Mouse (Mus musculus) forebrain, embryonic 13.5 days (tissue): ENCODE measurements around the gene Srsf10. TPM values are rescaled to one million over a fixed set of nuclear protein-coding genes. Genes with fewer than 3 reads are reported as not detected.

Source experiments
- ATAC-seq: fragments of 200-750 bp; cut with Nextera tagmentation; 2 replicates; pipeline ENCODE4 v1.8.0; 2017
- H3K27ac ChIP-seq: fragments of 300-500 bp; sonication (generic); 2 replicates; pipeline ENCODE4 v1.5.1; 2015; ENCODE audit warnings: inconsistent platforms, mild to moderate bottlenecking, moderate library complexity
- H3K27me3 ChIP-seq: fragments of 300-500 bp; sonication (generic); 2 replicates; pipeline ENCODE4 v1.6.1; 2015; ENCODE audit warnings: mild to moderate bottlenecking, inconsistent platforms
- H3K36me3 ChIP-seq: fragments of 300-500 bp; sonication (generic); 2 replicates; pipeline ENCODE4 v1.6.1; 2015; ENCODE audit warnings: mild to moderate bottlenecking, inconsistent platforms; ENCODE audit not compliant: poor library complexity, severe bottlenecking
- H3K4me1 ChIP-seq: fragments of 300-500 bp; sonication (generic); 2 replicates; pipeline ENCODE4 v1.6.1; 2015; ENCODE audit warnings: inconsistent platforms
- H3K4me2 ChIP-seq: fragments of 300-500 bp; sonication (generic); 2 replicates; pipeline ENCODE4 v1.6.1; 2015; ENCODE audit warnings: inconsistent platforms, mild to moderate bottlenecking, moderate library complexity
- H3K4me3 ChIP-seq: fragments of 300-500 bp; sonication (generic); 2 replicates; pipeline ENCODE4 v1.5.1; 2015; ENCODE audit warnings: mild to moderate bottlenecking, inconsistent platforms
- H3K9ac ChIP-seq: fragments of 300-500 bp; sonication (generic); 2 replicates; pipeline ENCODE4 v1.6.1; 2015; ENCODE audit warnings: mild to moderate bottlenecking, inconsistent platforms
- H3K9me3 ChIP-seq: fragments of 300-500 bp; sonication (generic); replicated peaks from 2 replicates; pipeline ENCODE4 v1.6.1; 2016; ENCODE audit warnings: inconsistent platforms
- WGBS: fragments of 180-500 bp; shearing (Covaris S2); methylation state at CpG from one replicate; pipeline ENCODE4 v1.1.7; 2015; 5-methylcytosine and 5-hydroxymethylcytosine counted together
- polyA plus RNA-seq: library from polyadenylated mRNA; unstranded; fragments of >200 nt; fragmentation: Nextera tagmentation; extraction: Ambion mirVana; gene quantifications from 2 replicates; pipeline ENCODE4 v1.2.1, GENCODE M21; 2015

The Srsf10 gene
- polyA plus RNA-seq, 1 experiment from 2014 or later = 341 TPM

- no peak overlapping the region for H3K27ac ChIP-seq
- H3K27me3 ChIP-seq = no peaks in the 10 kb centered on the region
- H3K9ac ChIP-seq = no peak overlapping the region
- 9% methylated on average over 4 of the region's 4 CpGs for WGBS
- H3K4me2 ChIP-seq = no peak overlapping the region
- no peaks in the 10 kb centered on the region for H3K4me1 ChIP-seq
- no peak overlapping the region for H3K4me3 ChIP-seq
- H3K9me3 ChIP-seq = no peaks in the 10 kb centered on the region
- H3K36me3 ChIP-seq = no peaks in the 10 kb centered on the region
- peak; percentile 75 for ATAC-seq
These were observed 34.3 kb downstream of the Srsf10 start for GRCm38 (mm10) chr4:135889884-135890283.

- Histone ChIP-seq H3K4me3 (no peak overlapping the region), H3K9me3 (no peaks in the 10 kb centered on the region), H3K4me2 (no peak overlapping the region), H3K9ac (no peak overlapping the region), H3K27me3 (no peaks in the 10 kb centered on the region), H3K36me3 (no peaks in the 10 kb centered on the region), H3K27ac (no peak overlapping the region), H3K4me1 (no peaks in the 10 kb centered on the region)
- WGBS = 96% methylated on average over 2 of the region's 2 CpGs
- no peak for ATAC-seq
These were observed 36.0 kb downstream of the Srsf10 start for GRCm38 (mm10) chr4:135891539-135891938.

- H3K4me3 ChIP-seq = no peak overlapping the region
- WGBS = 66% methylated on average over 4 of the region's 4 CpGs
- no peaks in the 10 kb centered on the region for H3K36me3 ChIP-seq
- no peaks in the 10 kb centered on the region for H3K9me3 ChIP-seq
- no peak overlapping the region for H3K4me2 ChIP-seq
- H3K27me3 ChIP-seq = no peaks in the 10 kb centered on the region
- no peaks in the 10 kb centered on the region for H3K4me1 ChIP-seq
- no peak overlapping the region for H3K27ac ChIP-seq
- H3K9ac ChIP-seq = no peak overlapping the region
- ATAC-seq = no peak
These were observed 37.3 kb downstream of the Srsf10 start for GRCm38 (mm10) chr4:135892884-135893283.

GRCm38 (mm10) chr4:135895071-135895571 lies 39.6 kb downstream of the Srsf10 start, which contains the start of gene Cnr2:
Gene Cnr2 (plus strand): TSS chr4:135895394.
- ATAC-seq = no peak
- no peaks in the 10 kb centered on the region for H3K36me3 ChIP-seq
- H3K9me3 ChIP-seq = no peaks in the 10 kb centered on the region
- 61% methylated on average over 8 of the region's 8 CpGs for WGBS
- H3K27me3 ChIP-seq = no peaks in the 10 kb centered on the region
- no peak within 1 kb of the TSS for H3K9ac ChIP-seq
- no peak within 1 kb of the TSS for H3K4me2 ChIP-seq
- no peak within 1 kb of the TSS for H3K27ac ChIP-seq
- H3K4me1 ChIP-seq = no peaks in the 10 kb centered on the region
- no peak within 1 kb of the TSS for H3K4me3 ChIP-seq

GRCm38 (mm10) chr4:135896157-135896556 lies 40.6 kb downstream of the Srsf10 start:
- H3K9me3 ChIP-seq = no peaks in the 10 kb centered on the region
- H3K4me1 ChIP-seq = no peaks in the 10 kb centered on the region
- no peak overlapping the region for H3K9ac ChIP-seq
- H3K27me3 ChIP-seq = no peaks in the 10 kb centered on the region
- H3K36me3 ChIP-seq = no peaks in the 10 kb centered on the region
- H3K27ac ChIP-seq = no peak overlapping the region
- no peak for ATAC-seq
- H3K4me2 ChIP-seq = no peak overlapping the region
- WGBS = 81% methylated on average over 6 of the region's 6 CpGs
- no peak overlapping the region for H3K4me3 ChIP-seq

- no peak overlapping the region for H3K9ac ChIP-seq
- no peaks in the 10 kb centered on the region for H3K36me3 ChIP-seq
- no peak for ATAC-seq
- H3K4me3 ChIP-seq = no peak overlapping the region
- no peak overlapping the region for H3K4me2 ChIP-seq
- 80% methylated on average over 9 of the region's 9 CpGs for WGBS
- H3K9me3 ChIP-seq = no peaks in the 10 kb centered on the region
- no peak overlapping the region for H3K27ac ChIP-seq
- H3K27me3 ChIP-seq = no peaks in the 10 kb centered on the region
- no peaks in the 10 kb centered on the region for H3K4me1 ChIP-seq
These were observed 43.0 kb downstream of the Srsf10 start for GRCm38 (mm10) chr4:135898380-135899049.

GRCm38 (mm10) chr4:135899050-135899448 lies 43.5 kb downstream of the Srsf10 start:
- no peaks in the 10 kb centered on the region for H3K9me3 ChIP-seq
- H3K27me3 ChIP-seq = no peaks in the 10 kb centered on the region
- 91% methylated on average over 7 of the region's 7 CpGs for WGBS
- H3K27ac ChIP-seq = no peak overlapping the region
- no peaks in the 10 kb centered on the region for H3K4me1 ChIP-seq
- H3K9ac ChIP-seq = no peak overlapping the region
- no peak overlapping the region for H3K4me3 ChIP-seq
- no peak for ATAC-seq
- no peak overlapping the region for H3K4me2 ChIP-seq
- no peaks in the 10 kb centered on the region for H3K36me3 ChIP-seq

GRCm38 (mm10) chr4:135900008-135900407 lies 44.5 kb downstream of the Srsf10 start:
- ATAC-seq = no peak
- H3K4me1 ChIP-seq = no peaks in the 10 kb centered on the region
- WGBS = 90% methylated on average over 5 of the region's 5 CpGs
- no peak overlapping the region for H3K4me3 ChIP-seq
- no peaks in the 10 kb centered on the region for H3K9me3 ChIP-seq
- H3K27ac ChIP-seq = no peak overlapping the region
- no peak overlapping the region for H3K4me2 ChIP-seq
- H3K9ac ChIP-seq = no peak overlapping the region
- H3K36me3 ChIP-seq = no peaks in the 10 kb centered on the region
- H3K27me3 ChIP-seq = no peaks in the 10 kb centered on the region

GRCm38 (mm10) chr4:135902606-135903242 lies 47.2 kb downstream of the Srsf10 start:
- H3K9me3 ChIP-seq = no peaks in the 10 kb centered on the region
- no peak overlapping the region for H3K27ac ChIP-seq
- no peak overlapping the region for H3K4me2 ChIP-seq
- H3K36me3 ChIP-seq = no peaks in the 10 kb centered on the region
- H3K9ac ChIP-seq = no peak overlapping the region
- H3K27me3 ChIP-seq = no peaks in the 10 kb centered on the region
- H3K4me3 ChIP-seq = no peak overlapping the region
- ATAC-seq = no peak
- 94% methylated on average over 4 of the region's 4 CpGs for WGBS
- H3K4me1 ChIP-seq = no peaks in the 10 kb centered on the region

- Histone ChIP-seq H3K27me3 (no peaks in the 10 kb centered on the region), H3K27ac (no peak overlapping the region)
- WGBS = 68% methylated on average over 1 of the region's 1 CpGs
These were observed 49.3 kb downstream of the Srsf10 start for GRCm38 (mm10) chr4:135904810-135905209.

GRCm38 (mm10) chr4:135906633-135907032 lies 51.1 kb downstream of the Srsf10 start:
- Histone ChIP-seq H3K4me2 (no peak overlapping the region), H3K9me3 (no peaks in the 10 kb centered on the region), H3K9ac (no peak overlapping the region), H3K27ac (no peak overlapping the region), H3K27me3 (no peaks in the 10 kb centered on the region), H3K4me3 (no peak overlapping the region), H3K4me1 (no peaks in the 10 kb centered on the region), H3K36me3 (no peaks in the 10 kb centered on the region)
- no peak for ATAC-seq
- 86% methylated on average over 3 of the region's 3 CpGs for whole genome bisulfite sequencing

More at GRCm38 (mm10) chr4:135904810-135905209, 49.3 kb downstream of the Srsf10 start:
- no peak for ATAC-seq
- Histone ChIP-seq H3K4me2 (no peak overlapping the region), H3K9ac (no peak overlapping the region), H3K4me1 (no peaks in the 10 kb centered on the region), H3K9me3 (no peaks in the 10 kb centered on the region), H3K36me3 (no peaks in the 10 kb centered on the region), H3K4me3 (no peak overlapping the region)

GRCm38 (mm10) chr4:135909326-135910066 lies 53.9 kb downstream of the Srsf10 start:
- Histone ChIP-seq H3K4me3 (no peak overlapping the region), H3K27ac (no peak overlapping the region), H3K36me3 (no peaks in the 10 kb centered on the region), H3K27me3 (no peaks in the 10 kb centered on the region), H3K9ac (no peak overlapping the region), H3K9me3 (no peaks in the 10 kb centered on the region), H3K4me2 (no peak overlapping the region), H3K4me1 (0 out of 2 replicates have a peak, but pooled peaks cover 7% of the 10 kb centered on the region)
- no peak for ATAC-seq
- WGBS = 77% methylated on average over 13 of the region's 13 CpGs
